Mouse (Mus musculus) adrenal gland, postnatal 36 days (tissue): Measurements from ENCODE around the gene Slc6a16. TPM values are rescaled to one million over a fixed set of nuclear protein-coding genes. Genes with fewer than 3 reads are reported as not detected.

ENCODE experiments used
- DNase-seq, 2 experiments: peaks; one replicate each; pipeline ENCODE4 v3.0.0; 2021; ENCODE audit warnings: mixed read lengths in 1 of 2
- long read RNA-seq, 2 experiments: library from polyadenylated mRNA; stranded (forward); transcript quantifications; one replicate each; pipeline ENCODE4 v2.0.0; 2021; ENCODE audit warnings: borderline sequencing depth in 2 of 2
- total RNA-seq, 2 experiments: library from RNA; stranded (reverse); gene quantifications; 2 replicates each; pipeline ENCODE4 v1.2.3; 2021

Gene Slc6a16
- total RNA-seq: not detected
- long read RNA-seq, experiment 1, partial matches to known transcripts: 0 of 1 reads
- long read RNA-seq, experiment 1, other reads (novel, unspliced or antisense): 1 of 1 reads
- long read RNA-seq, experiment 2: 0 reads

GRCm38 (mm10) chr7:45240633-45241388, at the start of gene Slc6a16:
Gene Slc6a16 (plus strand): TSS chr7:45241085.
- peak; percentile 14 to 41 for DNase-seq

- no peak for DNase-seq
These were observed 49.7 kb upstream of the Slc6a16 start for GRCm38 (mm10) chr7:45191161-45191560.

GRCm38 (mm10) chr7:45191803-45192363, 49.0 kb upstream of the Slc6a16 start:
- DNase-seq: no peak

- DNase-seq: no peak
These were observed 48.1 kb upstream of the Slc6a16 start for GRCm38 (mm10) chr7:45192585-45193310.

- no peak for DNase-seq
These were observed 47.5 kb upstream of the Slc6a16 start for GRCm38 (mm10) chr7:45193406-45193805.

GRCm38 (mm10) chr7:45193871-45194785, 46.8 kb upstream of the Slc6a16 start:
- DNase-seq: no peak

GRCm38 (mm10) chr7:45195341-45196175, 45.3 kb upstream of the Slc6a16 start:
- DNase-seq: no peak

GRCm38 (mm10) chr7:45196176-45196535, 44.7 kb upstream of the Slc6a16 start:
- DNase-seq: no peak

- DNase-seq: no peak
These were observed 43.9 kb upstream of the Slc6a16 start for GRCm38 (mm10) chr7:45196994-45197393.

GRCm38 (mm10) chr7:45198435-45198834, 42.5 kb upstream of the Slc6a16 start:
- DNase-seq: peak; percentile 86

GRCm38 (mm10) chr7:45198961-45199360, 41.9 kb upstream of the Slc6a16 start:
- DNase-seq: no peak

- no peak for DNase-seq
These were observed 38.2 kb upstream of the Slc6a16 start for GRCm38 (mm10) chr7:45202654-45203053.

GRCm38 (mm10) chr7:45204380-45205143, 36.3 kb upstream of the Slc6a16 start, which contains the start of gene Ccdc155:
Gene Ccdc155 (minus strand): TSS chr7:45204892.
- peak; percentile 91 to 93 for DNase-seq

GRCm38 (mm10) chr7:45208260-45208659, 32.6 kb upstream of the Slc6a16 start:
- no peak for DNase-seq

- no peak for DNase-seq
These were observed 29.8 kb upstream of the Slc6a16 start for GRCm38 (mm10) chr7:45211070-45211469.

- DNase-seq: no peak
These were observed 29.0 kb upstream of the Slc6a16 start, which contains the start of gene Dkkl1 for GRCm38 (mm10) chr7:45211851-45212251. Gene Dkkl1 (minus strand): TSS chr7:45212147.

- no peak for DNase-seq
These were observed 28.5 kb upstream of the Slc6a16 start for GRCm38 (mm10) chr7:45212356-45212755.

GRCm38 (mm10) chr7:45213708-45214107, 27.2 kb upstream of the Slc6a16 start:
- DNase-seq: no peak

- peak; percentile 60 to 75 for DNase-seq
These were observed 25.0 kb upstream of the Slc6a16 start, which contains the start of gene Tead2 for GRCm38 (mm10) chr7:45215673-45216441. Gene Tead2 (plus strand): TSS chr7:45215753.
